Mouse (Mus musculus) erythroblast, embryonic 14.5 days (primary cell): Measurements from ENCODE around the gene H2-Q4. TPM values are rescaled to one million over a fixed set of nuclear protein-coding genes. Genes with fewer than 3 reads are reported as not detected.
"Not testable (repeated sequence)": the region's sequence is repeated elsewhere in the genome, so short reads cannot be mapped to it uniquely, and the experiment has no call there.

ENCODE experiments used
- H3K27me3 ChIP-seq: 2 replicates; pipeline ENCODE4 v1.6.1; 2012; ENCODE audit warnings: inconsistent platforms; ENCODE audit not compliant: control insufficient read depth
- H3K36me3 ChIP-seq: 2 replicates; pipeline ENCODE4 v1.6.1; 2012; ENCODE audit warnings: mild to moderate bottlenecking, inconsistent platforms; ENCODE audit not compliant: control insufficient read depth
- H3K4me1 ChIP-seq: 2 replicates; pipeline ENCODE4 v1.6.1; 2012; ENCODE audit warnings: inconsistent platforms; ENCODE audit not compliant: control insufficient read depth
- H3K4me3 ChIP-seq: replicated peaks from 2 replicates; pipeline ENCODE3; 2012; ENCODE audit warnings: moderate library complexity, mild to moderate bottlenecking, inconsistent platforms
- H3K9me3 ChIP-seq: 2 replicates; pipeline ENCODE4 v1.6.1; 2012; ENCODE audit warnings: low read length, inconsistent platforms, mixed read lengths; ENCODE audit not compliant: control insufficient read depth
- GATA1 ChIP-seq: IDR thresholded peaks from 2 replicates; pipeline ENCODE4 v1.6.1; 2012; ENCODE audit warnings: low read length, inconsistent platforms, mixed read lengths
- TAL1 ChIP-seq: IDR thresholded peaks from 3 replicates; pipeline ENCODE4 v1.6.1; 2012; ENCODE audit warnings: low read length, inconsistent platforms, mixed read lengths
- polyA plus RNA-seq: library from polyadenylated mRNA; stranded (reverse); fragments of >175 nt; gene quantifications from 2 replicates; pipeline ENCODE4 v1.2.3, GENCODE M21; 2012

The H2-Q4 gene
- polyA plus RNA-seq, 1 experiment, result 0.50 TPM

DNA sequence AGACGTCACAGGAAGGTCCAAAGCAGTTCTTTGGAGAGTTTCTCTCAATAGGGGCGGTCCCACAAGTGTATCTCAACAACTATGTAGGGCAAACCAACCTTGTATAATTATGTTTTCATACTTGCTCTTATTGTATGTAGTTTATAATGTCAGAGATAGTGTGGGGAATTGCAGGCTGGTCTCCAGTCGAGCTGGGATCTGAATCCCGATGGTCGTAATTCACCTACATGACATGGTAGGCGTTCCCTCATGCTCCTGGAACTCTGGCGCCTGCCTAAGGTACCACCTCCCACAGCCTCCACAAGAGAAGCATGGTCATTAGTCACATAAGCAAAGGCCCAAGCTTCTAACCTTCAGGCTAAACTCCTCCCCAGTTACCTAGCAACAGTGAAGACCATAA lies 39.4 kb downstream of the H2-Q4 start:
- Histone ChIP-seq H3K36me3 (no peaks in the 10 kb centered on the region), H3K27me3 (no peaks in the 10 kb centered on the region), H3K9me3 (no peaks in the 10 kb centered on the region), H3K4me1 (no peaks in the 10 kb centered on the region), H3K4me3 (no peak overlapping the region)
- TF ChIP-seq TAL1 (no peak), GATA1 (no peak)

DNA sequence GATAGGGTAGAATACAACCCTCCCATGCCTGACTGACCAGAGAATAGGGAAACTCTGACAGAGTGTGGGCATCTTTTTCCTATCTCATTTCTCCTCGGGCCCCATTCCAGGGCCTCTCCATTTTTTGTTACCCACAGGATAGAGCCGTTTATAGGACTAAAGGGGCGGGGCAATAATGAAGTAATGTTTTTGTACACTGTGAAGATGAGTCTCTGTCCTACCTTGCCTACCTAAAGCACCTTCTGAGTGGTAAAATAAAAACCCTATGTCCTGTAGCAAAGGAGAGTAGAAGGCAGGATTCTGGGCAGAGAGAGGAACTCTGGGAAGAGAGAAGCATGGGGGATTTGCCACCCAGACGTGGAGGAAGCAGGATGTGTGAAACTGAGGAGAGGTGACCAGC lies 40.1 kb downstream of the H2-Q4 start:
- H3K4me3 ChIP-seq, H3K9me3 ChIP-seq, H3K36me3 ChIP-seq, H3K27me3 ChIP-seq, H3K4me1 ChIP-seq: not testable (repeated sequence)

DNA sequence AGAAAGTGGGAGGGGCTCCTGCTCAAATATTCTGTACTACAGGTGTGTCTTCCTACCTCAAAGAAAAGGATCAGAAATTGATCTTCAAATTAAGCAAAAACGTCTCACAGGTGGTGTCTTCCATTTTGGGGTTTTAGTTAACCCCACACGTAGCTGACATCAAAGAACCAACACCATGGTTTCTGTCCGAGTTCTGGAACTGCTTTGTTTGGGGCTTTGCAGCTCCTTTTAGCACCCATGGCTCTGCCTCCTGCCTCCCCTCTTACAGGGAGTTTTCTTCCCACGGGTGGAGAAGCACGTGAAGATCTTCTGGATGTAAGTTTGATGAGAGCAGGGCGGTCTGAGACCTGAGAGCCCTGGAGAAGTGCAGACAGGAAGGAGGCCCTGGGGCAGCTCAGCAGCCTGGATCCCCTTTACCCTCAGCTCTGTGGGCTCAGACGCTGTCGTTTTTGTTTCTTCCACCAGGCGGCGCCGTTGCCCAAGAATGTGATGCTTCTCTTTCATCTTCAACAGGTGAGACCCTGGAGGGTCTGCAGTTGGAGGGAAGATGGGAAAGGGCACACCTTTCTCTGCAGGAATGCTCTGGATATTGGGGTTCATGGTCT lies 40.9 kb downstream of the H2-Q4 start:
- H3K4me1 ChIP-seq, H3K9me3 ChIP-seq, H3K27me3 ChIP-seq, H3K36me3 ChIP-seq, H3K4me3 ChIP-seq: not testable (repeated sequence)

- H3K4me1 ChIP-seq, H3K4me3 ChIP-seq, H3K36me3 ChIP-seq, H3K9me3 ChIP-seq: not testable (repeated sequence)
- H3K27me3 ChIP-seq, result peaks cover 14% of the 10 kb centered on the region
Observed at GRCm38 (mm10) chr17:35421331-35421730, 41.9 kb downstream of the H2-Q4 start.

GRCm38 (mm10) chr17:35422360-35422759 lies 42.9 kb downstream of the H2-Q4 start:
- H3K36me3 ChIP-seq, H3K4me1 ChIP-seq, H3K9me3 ChIP-seq, H3K4me3 ChIP-seq: not testable (repeated sequence)
- peaks cover 14% of the 10 kb centered on the region for H3K27me3 ChIP-seq

DNA sequence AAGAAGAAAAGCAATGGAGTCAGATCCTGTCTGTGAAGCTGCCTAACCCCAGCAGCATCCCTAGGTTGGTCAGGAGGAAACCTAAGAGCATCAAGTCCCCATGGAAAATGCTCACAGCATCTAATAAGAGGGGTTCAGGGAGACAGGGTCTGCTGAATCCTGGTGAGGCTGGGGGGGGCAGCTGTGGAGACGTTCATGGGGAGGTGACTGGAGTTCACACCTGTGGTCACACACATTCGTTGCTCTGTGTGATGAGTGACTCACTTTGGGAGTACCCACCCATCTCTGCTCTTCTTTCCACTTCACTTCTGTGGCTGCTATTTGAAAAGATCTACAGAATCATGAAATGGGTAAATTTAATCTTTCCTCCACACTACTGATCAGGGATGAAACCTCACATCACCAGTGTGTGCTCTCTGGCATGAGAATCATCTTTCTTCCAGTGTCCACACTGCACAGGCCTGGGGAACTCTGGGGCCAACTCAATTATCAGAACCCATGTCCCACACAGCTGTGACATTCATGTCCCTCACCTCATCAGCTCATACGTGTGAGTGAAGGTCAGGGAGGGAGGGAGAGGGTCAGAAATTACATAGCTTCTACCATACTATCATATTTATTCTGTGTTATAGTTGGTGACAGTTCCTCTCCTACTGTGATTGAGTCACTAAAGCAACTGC lies 43.9 kb downstream of the H2-Q4 start:
- not testable (repeated sequence) for H3K4me3 ChIP-seq, H3K9me3 ChIP-seq
- H3K27me3 ChIP-seq, result peaks cover 14% of the 10 kb centered on the region

DNA sequence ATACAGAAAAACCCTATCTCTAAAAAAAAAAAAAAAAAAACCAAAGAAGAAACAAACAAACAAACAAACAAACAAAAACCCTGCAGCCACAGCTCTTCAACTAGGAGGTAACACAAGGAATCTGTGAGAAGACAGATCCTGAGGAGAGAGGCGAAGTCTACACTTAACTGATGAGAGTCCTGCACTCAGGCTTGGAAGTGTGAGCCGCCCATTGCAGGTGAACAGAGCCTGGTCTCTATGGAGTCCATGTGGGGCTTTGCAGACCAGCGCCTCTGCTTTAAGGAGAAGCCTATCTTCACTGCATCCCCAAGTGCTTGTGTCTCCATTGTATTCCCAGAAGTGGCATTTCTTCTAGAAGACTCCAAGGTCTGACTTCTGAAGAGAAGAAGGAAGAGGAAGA lies 44.7 kb downstream of the H2-Q4 start:
- not testable (repeated sequence) for H3K4me3 ChIP-seq, H3K36me3 ChIP-seq, H3K4me1 ChIP-seq, H3K9me3 ChIP-seq
- H3K27me3 ChIP-seq, result peaks cover 14% of the 10 kb centered on the region

More for the DNA sequence above, 43.9 kb downstream of the H2-Q4 start:
- H3K4me1 ChIP-seq, H3K36me3 ChIP-seq: not testable (repeated sequence)

DNA sequence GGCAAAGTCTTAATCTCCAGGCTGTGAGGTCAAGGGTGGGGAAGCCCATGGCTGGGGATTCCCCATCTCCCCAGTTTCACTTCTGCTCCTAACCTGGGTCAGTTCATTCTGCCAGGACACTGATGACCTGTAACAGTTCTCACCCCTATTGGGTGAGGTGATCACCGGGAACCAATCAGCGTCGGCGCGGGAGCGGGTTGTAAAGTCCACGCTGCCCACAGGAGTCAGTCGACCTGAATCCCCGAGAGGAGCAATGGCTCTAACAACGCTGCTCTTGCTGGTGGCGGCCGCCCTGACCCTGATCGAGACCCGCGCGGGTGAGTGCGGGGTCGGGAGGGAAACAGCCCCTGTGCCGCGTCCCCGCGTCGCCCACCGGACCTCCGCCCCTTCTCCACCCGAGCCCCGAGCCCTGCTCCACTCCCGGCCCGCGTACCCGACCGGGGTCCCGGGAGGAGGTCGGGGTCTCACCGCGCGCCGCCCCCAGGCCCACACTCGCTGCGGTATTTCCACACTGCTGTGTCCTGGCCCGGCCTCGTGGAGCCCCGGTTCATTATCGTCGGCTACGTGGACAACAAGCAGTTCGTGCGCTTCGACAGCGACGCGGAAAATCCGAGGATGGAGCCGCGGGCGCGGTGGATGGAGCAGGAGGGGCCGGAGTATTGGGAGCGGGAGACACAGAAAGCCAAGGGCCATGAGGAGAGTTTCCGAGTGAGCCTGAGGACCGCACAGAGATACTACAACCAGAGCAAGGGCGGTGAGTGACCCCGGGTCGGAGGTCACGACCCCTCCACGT lies 45.4 kb downstream of the H2-Q4 start, which contains the start of gene H2-Q6:
H2-Q6 (plus strand) TSS at position 227 of the 793 bp plus-strand sequence.
- H3K4me3 ChIP-seq, result peak within 1 kb of the TSS; percentile 29
- H3K9me3 ChIP-seq, H3K4me1 ChIP-seq, H3K36me3 ChIP-seq: not testable (repeated sequence)
- H3K27me3 ChIP-seq, result peaks cover 14% of the 10 kb centered on the region

DNA sequence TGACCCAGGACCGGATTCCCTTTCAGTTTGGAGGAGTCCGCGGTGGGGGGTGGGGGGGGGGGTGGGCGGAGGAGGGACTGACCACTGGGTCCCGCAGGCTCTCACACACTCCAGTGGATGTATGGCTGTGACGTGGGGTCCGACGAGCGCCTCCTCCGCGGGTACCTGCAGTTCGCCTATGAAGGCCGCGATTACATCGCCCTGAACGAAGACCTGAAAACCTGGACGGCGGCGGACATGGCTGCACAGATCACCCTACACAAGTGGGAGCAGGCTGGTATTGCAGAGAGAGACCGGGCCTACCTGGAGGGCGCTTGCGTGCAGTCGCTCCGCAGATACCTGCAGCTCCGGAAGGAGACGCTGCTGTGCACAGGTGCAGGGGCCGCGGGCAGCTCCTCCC lies 46.1 kb downstream of the H2-Q4 start:
- H3K4me3 ChIP-seq, H3K4me1 ChIP-seq, H3K36me3 ChIP-seq, H3K9me3 ChIP-seq: not testable (repeated sequence)
- H3K27me3 ChIP-seq, result peaks cover 14% of the 10 kb centered on the region

DNA sequence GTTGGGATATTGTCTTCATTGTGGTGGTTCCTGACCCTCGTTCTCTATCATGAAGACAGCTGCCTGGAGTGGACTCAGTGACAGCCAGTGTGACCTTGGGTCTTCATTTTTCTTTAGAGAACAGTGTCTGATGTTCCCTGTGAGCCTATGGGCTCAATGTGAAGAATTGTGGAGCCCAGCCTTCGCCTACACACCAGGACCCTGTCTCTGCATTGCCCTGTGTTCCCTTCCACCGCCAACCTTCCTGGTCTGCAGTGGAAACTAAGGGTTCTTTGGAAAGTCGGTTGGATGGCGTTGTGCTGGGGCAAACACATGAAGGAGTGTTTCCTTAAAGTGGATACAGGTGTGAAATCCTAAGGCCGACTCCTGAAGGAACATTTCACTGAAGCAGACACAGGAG lies 49.5 kb downstream of the H2-Q4 start:
- peaks cover 14% of the 10 kb centered on the region for H3K27me3 ChIP-seq
- not testable (repeated sequence) for H3K4me3 ChIP-seq, H3K36me3 ChIP-seq, H3K9me3 ChIP-seq, H3K4me1 ChIP-seq

- not testable (repeated sequence) for H3K36me3 ChIP-seq, H3K4me3 ChIP-seq, H3K9me3 ChIP-seq, H3K4me1 ChIP-seq, H3K27me3 ChIP-seq
Observed at GRCm38 (mm10) chr17:35430671-35431070, 51.3 kb downstream of the H2-Q4 start.

- not testable (repeated sequence) for H3K4me1 ChIP-seq, H3K4me3 ChIP-seq
Observed at GRCm38 (mm10) chr17:35432167-35432566, 52.8 kb downstream of the H2-Q4 start.

GRCm38 (mm10) chr17:35434836-35435235 lies 55.4 kb downstream of the H2-Q4 start:
- not testable (repeated sequence) for H3K4me3 ChIP-seq, H3K36me3 ChIP-seq, H3K9me3 ChIP-seq, H3K4me1 ChIP-seq
- peaks cover 12% of the 10 kb centered on the region for H3K27me3 ChIP-seq

More at GRCm38 (mm10) chr17:35432167-35432566, 52.8 kb downstream of the H2-Q4 start:
- H3K36me3 ChIP-seq, H3K27me3 ChIP-seq, H3K9me3 ChIP-seq: not testable (repeated sequence)
